Mouse (Mus musculus) lung, postnatal 10 days (tissue): ENCODE measurements at regions not wholly inside any gene's neighbourhood (a gene's known extent, or its start where the extent isn't known, plus 50 kb on each side); places are given as distances from the start of the nearest gene placed in this dataset.

ENCODE experiments used
- DNase-seq: peaks from one replicate; pipeline ENCODE4 v3.0.0; 2021

GRCm38 (mm10) chr5:131377136-131377535 is 68.8 kb upstream of the Galnt17 start:
- DNase-seq, result peak; percentile 55

GRCm38 (mm10) chr5:131371341-131372134 is 63.2 kb upstream of the Galnt17 start:
- DNase-seq, result peak; percentile 31

- no peak for DNase-seq
Observed at GRCm38 (mm10) chr5:131367461-131367860, 59.2 kb upstream of the Galnt17 start.

- no peak for DNase-seq
Observed at GRCm38 (mm10) chr5:131359831-131360230, 51.5 kb upstream of the Galnt17 start.
